Mouse (Mus musculus): ENCODE data around the gene Lelp1.

GRCm38 (mm10) chr3:92106582-92106981 lies 36.0 kb downstream of the Lelp1 start:
- no peak for TF ChIP-seq POLR2A (IDR thresholded peaks at IDR 0.05; ENCODE audit: insufficient read depth, low read depth, low read length)
- TF ChIP-seq CTCF (IDR thresholded peaks at IDR 0.05; ENCODE audit: insufficient read depth, low read depth, low read length) = no peak
